Mouse (Mus musculus) urinary bladder, adult 18-20 months (tissue): ENCODE data around the gene Mrps18c.

ENCODE experiments used
- DNase-seq, 2 experiments: peaks; one replicate each; pipeline ENCODE4 v3.0.0; 2022; ENCODE audit warnings: low spot score in 2 of 2, mixed read lengths in 2 of 2

Gene Mrps18c

GRCm38 (mm10) chr5:100798165-100798860 lies at the start of gene Mrps18c, which contains the start of gene Helq:
TSS of gene Mrps18c (plus strand) at chr5:100798627.
TSS of gene Helq (minus strand) at chr5:100798598.
- peak; percentile 82 to 87 for DNase-seq

GRCm38 (mm10) chr5:100750617-100751255 lies 47.7 kb upstream of the Mrps18c start:
- no peak for DNase-seq

DNA sequence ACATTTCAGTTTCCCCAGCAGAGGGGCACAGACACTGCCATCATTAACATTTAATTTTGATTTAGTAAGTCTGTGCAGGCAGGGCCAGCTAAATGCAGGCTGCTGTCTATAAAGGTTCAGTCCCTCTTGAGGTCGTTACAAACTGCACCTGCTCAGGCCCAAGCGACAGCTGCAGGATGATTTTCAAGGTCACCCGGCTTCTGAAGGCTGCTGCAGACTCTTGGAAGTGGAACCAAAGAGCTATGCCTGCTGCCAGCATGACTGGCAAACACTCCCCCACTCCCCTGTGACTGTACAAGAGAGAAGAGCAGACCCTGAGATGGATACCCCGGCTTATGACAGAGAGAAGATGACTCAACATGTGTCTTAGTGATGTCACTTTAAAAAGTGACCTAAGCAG lies 46.8 kb upstream of the Mrps18c start:
- DNase-seq: no peak

- DNase-seq: no peak
These were observed 45.0 kb upstream of the Mrps18c start for GRCm38 (mm10) chr5:100753407-100753806.

GRCm38 (mm10) chr5:100758121-100758520 lies 40.3 kb upstream of the Mrps18c start:
- DNase-seq: no peak

DNA sequence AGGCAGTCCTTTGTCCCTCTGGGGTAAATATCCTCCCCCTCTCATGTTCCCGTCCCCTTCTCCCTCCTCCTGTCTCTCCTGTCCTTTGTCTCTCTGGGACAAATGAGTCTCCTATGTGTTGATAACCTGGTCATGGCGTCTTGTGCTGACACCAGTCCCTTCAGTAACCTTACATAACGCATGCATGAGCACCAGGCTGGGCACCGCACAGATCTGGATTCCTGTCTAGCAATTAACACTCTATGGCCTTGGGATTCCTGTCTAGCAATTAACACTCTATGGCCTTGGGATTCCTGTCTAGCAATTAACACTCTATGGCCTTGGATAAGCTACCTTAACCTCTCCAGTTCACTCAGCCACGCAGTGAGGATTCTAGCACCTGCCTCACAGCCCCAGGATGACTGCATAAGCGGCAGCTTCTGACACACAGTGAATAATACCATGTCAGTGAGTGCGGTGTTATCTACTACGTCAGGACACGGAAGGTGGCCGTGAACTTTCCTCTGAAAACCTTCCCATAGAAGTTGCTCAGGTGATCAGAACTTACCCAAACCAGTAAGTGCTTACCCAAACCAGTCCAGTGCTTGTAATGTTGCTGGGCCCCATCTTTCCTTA lies 38.3 kb upstream of the Mrps18c start:
- DNase-seq: no peak

- DNase-seq: no peak
These were observed 36.7 kb upstream of the Mrps18c start for GRCm38 (mm10) chr5:100761736-100762135.

DNA sequence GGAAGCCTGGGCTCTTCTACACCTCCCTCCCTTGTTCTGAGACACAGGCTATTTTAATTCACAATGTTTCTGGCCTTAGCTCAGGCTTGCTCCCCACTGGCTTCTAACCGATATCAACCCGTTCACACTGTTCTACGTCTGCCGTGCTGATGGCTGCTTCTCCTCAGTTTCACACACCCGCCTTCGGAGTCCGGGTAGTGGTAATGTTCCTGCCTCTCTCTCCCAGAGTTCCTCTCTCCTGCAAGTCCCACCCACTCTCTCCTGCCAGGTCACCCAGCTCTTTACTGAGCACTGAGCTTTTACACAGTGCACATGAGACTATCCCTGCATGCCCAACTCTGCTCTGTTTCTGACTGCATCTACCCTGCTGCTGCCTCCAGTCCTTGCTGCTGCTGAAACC lies 32.4 kb upstream of the Mrps18c start:
- no peak for DNase-seq

DNA sequence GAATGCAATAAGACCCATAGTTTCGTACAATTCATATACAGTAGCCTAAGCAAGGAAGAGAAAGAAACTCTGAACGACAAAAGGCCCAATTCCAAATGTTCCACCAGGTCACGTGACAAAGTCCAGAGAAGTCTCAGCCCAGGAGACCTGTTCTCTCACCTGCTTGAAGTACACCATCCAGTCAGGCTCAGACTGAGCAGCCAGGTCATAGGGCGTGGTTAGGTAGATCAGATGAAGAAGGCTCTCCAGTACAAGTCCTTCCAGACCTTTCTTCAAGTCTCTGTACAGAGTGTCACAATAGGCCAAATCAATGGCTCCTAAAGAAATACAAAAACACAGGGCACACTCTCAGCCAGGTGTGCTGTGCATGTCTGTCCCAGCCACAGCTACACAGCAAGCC lies 26.9 kb upstream of the Mrps18c start:
- no peak for DNase-seq

- DNase-seq: no peak
These were observed 22.5 kb upstream of the Mrps18c start for GRCm38 (mm10) chr5:100775778-100776404.

DNA sequence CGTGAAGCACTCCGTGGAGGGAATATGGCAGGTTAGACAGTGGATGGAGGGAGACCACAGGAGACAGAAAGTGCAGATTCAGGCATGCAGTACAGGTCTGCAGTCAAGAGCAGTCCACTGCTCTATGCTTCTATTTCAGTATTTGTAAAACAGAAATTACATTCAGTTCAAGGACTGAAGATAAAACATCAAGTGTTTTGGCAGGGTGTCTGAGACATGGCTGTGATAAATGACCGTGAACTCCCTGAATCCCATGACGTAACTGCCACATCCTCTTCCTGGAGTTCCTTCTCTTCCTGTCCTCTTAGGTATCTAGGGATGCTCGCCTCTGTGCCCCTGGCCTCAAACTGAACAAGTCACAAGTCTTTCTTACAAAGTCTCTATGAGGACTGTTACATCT lies 21.5 kb upstream of the Mrps18c start:
- no peak for DNase-seq

GRCm38 (mm10) chr5:100779002-100779401 lies 19.4 kb upstream of the Mrps18c start:
- DNase-seq: no peak

GRCm38 (mm10) chr5:100787527-100787926 lies 10.9 kb upstream of the Mrps18c start:
- no peak for DNase-seq

- DNase-seq: no peak
These were observed 6.2 kb upstream of the Mrps18c start for GRCm38 (mm10) chr5:100792261-100792660.

GRCm38 (mm10) chr5:100794084-100794483 lies 4.3 kb upstream of the Mrps18c start:
- no peak for DNase-seq

GRCm38 (mm10) chr5:100818341-100818740 lies 19.9 kb downstream of the Mrps18c start:
- no peak for DNase-seq

DNA sequence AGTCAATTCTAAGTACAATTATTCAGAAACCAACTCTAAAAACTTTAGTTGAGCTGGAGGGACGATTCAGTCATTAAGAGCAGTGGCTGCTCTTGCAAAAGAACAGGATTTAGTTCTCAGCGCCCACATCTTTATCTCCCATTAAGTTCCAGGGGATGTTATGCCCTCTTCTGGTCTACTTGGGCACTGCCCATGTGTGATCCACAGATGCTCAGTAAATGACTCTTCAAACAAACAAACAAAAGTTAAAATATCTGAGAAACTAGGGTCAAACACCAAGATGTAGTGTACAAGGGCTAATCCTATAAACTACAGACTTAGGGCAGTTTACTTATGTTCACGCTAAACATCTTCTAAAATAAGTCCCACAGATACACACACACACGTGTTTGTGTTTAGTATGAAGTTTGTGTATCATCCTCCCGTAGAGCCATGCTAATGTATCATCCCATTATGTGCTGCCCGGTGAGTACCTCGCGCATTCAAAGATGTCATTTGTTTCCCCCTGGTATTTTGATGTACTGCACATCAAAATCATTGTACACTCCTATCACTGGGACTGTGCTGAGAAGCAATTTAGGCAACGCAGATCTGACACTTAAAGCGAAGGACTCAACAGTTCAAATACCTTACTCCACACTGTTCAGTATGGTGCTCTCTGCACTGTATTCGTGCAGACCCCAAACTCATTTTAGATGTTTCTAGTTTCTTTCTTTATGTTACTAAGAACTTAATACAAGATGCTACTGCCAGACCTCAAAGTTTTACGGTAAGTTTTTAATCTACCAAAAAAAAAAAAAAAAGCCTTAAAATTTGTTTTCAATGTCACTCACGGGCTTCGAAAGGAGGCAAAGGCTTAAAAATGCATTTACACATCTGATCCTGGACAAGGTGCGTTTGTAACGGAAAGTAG lies 21.4 kb downstream of the Mrps18c start:
- DNase-seq: no peak

DNA sequence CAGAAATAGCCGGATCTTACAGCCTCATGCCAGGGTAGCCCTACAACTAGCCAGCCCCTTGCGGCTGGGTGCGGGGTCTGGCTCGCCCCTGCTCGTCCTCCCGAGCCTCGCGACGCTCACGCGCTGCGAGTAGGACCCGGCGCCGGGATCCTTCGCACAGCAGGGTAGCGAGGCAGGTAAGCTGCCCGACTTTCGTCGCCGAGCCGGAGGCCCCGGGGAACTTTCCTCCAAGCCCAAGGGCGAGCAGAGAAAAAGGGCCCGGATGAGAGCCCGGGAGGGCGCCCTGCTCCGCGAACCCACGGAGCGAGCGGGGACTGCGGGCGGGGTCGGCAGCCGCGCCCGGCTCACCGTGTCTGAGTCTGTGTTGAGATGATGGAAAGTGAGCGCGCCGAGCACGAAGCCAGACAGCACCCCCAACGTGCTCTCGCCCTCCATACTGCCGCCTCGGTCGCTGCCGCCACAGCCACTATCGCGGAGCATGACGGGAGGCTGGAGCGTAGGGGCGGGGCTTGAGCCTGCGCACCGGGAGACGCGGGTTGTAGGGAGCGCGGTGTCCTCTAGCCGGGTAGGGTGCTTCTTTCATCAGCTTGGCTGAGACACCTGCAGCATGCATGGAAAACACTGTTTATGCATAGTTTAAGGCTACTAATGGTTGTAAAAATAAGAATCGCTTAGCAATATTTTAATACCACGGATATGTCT lies 22.2 kb downstream of the Mrps18c start, which contains the start of gene Abraxas1:
Gene Abraxas1, minus strand, starts transcription at position 483 of the 702 bp plus-strand sequence.
- peak; percentile 79 to 85 for DNase-seq

- no peak for DNase-seq
These were observed 22.9 kb downstream of the Mrps18c start for GRCm38 (mm10) chr5:100821375-100821774.

DNA sequence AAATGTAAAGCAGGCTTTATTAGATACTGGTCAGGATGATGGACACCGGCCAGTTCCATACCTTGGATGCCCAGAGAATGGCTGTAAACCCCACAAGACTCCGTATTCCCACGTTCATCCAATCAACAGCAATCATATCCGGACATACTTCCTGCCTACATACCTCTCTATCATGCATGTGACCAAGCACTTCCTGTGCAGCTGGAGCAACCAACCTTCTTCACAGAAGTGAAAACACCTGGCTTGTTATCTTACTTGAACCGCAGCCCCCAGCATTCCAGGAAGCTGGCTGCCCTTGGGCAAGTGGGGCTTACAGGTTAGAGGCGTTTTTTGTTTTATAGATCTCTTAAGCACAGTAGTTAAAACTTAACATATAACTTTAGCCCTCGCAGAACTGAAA lies 24.4 kb downstream of the Mrps18c start:
- DNase-seq: no peak

GRCm38 (mm10) chr5:100825975-100826374 lies 27.5 kb downstream of the Mrps18c start:
- DNase-seq: no peak
